Mouse (Mus musculus) lung, postnatal 10 days (tissue): ENCODE data around the gene Nkx2-2.
A peak's percentile ranks its signal among the peaks of the same experiment; 100 is the strongest.
"Not testable (repeated sequence)": the region's sequence is repeated elsewhere in the genome, so short reads cannot be mapped to it uniquely, and the experiment has no call there.

Experiments
- DNase-seq: peaks from one replicate; pipeline ENCODE4 v3.0.0; 2021

Nkx2-2 gene

DNA sequence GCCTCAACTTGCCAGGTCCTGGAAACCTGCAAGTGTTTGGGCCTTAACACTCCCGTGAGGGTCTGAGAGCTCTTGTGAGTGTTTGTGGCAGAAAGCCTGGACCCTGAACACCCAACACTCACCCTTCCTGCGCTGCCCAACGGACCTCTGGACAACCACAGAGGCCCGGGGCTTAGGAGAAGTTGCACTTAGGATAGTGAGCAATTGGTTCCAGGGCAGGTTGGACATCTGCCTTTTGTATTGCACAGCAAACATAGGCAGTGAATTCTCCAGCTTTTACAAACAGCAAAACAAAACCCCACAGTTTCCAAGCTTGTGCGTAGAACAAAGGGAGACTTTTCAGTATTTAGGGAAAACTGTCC lies 12.8 kb downstream of the Nkx2-2 start:
- no peak for DNase-seq

DNA sequence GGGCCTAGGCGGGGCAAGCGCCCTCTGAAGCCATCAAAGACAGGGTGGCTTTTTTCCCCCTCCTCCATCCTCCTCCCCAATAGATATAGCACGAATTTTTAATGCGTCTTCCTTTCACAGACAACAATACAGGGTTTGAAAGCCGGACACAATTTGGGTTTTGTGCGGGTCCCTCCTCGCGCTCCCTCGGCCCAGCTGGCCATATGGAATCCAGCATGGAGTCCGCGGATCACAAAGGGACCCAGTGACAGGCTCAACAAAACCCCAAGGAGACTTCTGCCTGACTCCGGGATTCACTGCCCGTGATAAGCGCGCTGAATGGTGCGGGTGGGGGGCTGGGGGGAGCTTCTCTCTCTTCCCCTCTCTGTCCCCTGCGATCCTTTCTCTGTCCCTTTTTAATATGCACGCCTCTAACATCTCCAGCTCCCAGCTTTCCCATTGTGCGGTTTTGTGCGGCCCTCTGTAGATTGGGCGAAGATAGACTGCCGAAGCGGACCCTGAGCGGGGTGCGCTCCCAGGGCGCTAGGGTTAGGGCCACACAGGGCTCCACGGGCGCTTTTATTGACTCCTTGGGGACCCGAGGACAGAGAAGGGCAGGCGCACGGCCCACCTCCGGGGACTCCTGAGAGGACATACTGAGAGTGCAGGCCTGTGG lies 13.3 kb downstream of the Nkx2-2 start:
- no peak for DNase-seq

DNA sequence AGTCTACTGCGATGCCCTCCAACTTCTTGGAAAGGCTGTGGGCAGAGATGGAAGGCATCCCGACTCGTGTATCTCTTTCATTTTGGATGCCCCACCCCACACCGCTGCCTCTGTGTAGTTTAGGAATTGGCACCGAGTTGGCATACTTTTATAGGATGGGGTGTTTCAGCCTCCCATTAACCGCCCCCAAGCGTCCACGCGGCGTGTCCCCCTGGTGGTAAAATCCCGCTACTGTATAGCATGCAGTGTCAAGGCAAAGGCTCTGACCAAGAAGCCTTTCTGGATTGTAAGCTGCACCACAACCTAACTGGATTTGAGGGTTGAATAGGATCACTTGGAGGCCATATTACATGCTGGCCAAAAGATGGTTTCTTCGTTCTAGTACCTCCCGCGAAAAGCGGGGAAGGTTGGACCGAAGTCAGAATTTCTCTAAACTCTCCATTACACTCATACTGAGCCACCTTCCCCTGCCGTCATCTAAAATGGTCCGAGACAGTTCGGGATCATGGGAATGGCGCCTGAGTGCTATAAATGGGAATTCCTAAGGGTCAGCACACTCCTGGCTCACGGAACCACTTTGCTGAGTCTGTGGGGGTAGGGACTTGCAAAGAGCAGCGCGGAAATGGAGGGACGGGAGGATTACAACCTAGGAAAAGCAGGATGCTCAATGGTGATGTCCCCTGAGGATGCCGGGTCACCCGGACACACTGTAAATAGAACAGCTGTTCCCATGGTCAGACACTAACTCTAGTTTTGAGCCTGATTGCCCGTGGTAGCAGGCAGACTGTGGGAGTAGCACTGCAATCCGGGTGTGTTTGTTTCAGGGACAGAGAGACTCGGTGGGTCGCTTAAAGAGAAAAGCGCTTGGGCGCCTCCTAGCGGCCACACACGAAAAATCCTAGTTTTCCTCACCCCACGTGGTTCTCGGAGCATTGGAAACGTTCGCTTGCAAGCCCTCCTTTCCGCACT lies 15.7 kb downstream of the Nkx2-2 start:
- peak; percentile 80 for DNase-seq

DNA sequence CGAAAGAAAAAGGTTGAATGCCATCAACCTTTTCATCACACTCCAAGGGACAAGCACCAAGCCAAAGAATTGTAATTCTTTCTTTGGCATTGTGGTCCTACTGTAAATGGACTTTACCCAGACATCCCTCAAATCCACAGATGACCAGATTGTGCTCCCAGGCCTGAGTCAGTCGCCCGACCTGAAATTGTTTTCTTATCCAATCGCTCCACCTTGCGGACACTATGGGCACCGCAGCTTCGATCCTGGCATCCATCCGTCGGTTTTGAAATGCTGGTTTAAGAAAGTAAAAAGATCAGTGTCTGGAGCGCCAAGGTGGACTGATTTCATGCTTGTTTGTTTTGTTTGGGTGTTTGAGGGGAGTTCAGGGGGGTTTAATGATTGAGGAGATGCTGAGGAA lies 16.4 kb downstream of the Nkx2-2 start:
- peak; percentile 88 for DNase-seq

DNA sequence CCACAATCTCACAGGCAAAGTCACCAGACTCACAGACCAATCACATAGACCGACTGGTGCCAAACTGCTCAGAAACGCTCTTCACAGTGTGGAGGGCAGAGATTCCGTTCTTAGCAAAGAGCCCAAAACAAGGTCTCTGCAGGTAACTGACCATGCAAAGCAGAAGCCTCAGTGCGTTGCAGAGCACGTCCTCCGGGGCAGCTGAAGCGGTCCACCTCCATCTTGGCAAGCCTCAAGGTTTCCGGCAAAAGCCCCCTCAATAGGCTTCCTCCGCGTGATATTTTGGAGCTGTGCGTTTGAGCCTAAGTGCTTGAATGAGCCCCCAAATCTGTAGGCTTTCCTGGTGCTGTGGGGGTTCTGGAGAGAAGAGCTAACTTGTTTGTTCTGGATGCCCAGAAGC lies 18.7 kb downstream of the Nkx2-2 start:
- no peak for DNase-seq

DNA sequence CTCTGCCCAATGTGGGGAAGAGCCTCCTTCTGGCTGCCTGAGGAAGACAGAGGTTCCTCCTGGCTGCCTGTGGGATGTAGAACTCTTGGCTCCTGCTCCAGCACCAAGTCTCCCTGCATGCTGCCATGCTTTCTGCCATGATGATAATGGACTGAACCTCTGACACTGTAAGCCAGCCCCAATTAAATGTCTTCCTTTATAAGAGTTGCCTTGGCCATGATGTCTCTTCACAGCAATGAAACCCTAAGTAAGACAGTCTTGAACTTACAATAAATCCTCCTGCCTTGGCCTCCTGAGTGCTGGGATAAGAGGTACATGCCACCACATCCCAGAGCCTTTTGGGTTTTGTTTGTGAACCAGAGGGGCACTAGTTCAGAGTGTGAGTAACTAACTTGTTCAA lies 20.3 kb downstream of the Nkx2-2 start:
- no peak for DNase-seq

DNA sequence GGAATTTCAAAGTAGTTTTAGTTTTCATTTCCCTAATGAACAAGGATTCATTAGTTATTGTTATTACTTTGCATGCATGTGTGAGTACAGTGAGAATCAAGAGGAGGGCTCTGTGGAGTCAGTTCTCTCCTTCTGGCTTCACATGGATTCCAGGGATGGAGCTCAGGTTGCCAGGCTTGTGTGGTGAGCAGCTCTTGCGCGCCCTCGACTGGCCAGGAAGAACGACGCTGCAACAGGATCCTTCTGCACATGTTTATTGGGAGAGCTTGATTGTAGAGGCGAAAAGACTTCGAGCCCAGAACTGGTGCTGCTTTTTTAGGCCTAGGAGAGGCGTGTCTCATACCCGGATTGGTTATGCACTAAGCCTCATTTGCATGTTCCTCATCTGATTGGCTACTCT lies 23.5 kb downstream of the Nkx2-2 start:
- not testable (repeated sequence) for DNase-seq

DNA sequence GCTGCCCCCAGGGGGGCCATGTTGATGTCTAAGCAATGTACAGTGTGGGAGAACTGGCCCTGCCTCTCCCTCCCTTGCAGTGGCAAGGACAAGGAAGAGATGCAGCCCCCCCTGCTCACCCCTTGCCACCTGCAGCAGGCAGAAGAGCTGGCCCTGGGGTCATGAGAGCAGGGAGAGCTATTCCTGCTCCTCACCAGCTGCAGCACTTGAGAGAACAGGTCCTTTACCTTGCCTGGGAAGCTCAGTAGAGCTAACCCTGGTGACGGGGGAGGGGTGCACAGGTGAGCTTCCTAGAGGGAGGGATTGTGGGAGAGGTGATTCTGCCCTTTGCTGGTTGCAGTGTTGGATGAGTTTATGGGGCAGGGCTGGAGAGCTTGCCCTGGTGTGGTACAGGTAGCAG lies 28.2 kb downstream of the Nkx2-2 start:
- DNase-seq = no peak

DNA sequence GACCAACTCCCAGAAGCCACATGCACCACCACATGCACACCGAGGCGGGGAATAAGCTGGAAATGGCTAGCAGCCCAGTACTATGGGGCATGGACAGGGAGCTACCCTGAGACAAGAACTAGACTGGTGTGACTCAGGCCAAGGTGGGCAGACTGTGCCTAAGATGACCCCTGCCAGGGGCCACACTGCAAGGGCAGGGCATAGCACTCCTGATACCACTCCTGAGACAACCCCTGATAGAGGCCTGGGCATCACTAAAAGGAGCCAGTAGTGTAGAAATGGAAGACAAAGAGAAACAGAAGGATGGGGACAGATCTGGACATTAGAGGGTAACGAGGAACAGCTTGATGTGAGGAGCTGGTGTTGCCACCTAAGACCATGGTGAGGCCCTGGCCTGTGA lies 28.7 kb downstream of the Nkx2-2 start:
- DNase-seq = no peak

DNA sequence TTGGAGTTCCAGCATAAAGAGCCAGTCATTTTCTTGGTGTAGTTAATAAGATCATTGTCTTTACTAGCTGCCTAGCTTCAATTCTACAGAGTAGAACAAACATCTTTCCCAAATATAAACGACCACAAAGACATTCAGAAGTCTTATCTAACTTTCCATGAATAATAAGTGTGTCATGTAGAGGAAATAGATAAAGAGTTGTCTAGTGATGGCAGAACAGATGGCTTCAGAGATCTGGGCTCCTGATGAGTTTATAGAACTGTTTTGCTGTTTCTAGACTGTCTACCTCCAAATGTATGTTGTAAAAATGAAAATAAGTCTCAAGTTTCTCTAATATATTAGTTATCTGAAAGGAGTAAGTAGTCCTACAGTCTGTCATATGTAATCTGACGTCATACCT lies 41.5 kb downstream of the Nkx2-2 start:
- DNase-seq = no peak
